Mouse (Mus musculus): ENCODE results near the gene Slc30a9.

Gene Slc30a9

DNA sequence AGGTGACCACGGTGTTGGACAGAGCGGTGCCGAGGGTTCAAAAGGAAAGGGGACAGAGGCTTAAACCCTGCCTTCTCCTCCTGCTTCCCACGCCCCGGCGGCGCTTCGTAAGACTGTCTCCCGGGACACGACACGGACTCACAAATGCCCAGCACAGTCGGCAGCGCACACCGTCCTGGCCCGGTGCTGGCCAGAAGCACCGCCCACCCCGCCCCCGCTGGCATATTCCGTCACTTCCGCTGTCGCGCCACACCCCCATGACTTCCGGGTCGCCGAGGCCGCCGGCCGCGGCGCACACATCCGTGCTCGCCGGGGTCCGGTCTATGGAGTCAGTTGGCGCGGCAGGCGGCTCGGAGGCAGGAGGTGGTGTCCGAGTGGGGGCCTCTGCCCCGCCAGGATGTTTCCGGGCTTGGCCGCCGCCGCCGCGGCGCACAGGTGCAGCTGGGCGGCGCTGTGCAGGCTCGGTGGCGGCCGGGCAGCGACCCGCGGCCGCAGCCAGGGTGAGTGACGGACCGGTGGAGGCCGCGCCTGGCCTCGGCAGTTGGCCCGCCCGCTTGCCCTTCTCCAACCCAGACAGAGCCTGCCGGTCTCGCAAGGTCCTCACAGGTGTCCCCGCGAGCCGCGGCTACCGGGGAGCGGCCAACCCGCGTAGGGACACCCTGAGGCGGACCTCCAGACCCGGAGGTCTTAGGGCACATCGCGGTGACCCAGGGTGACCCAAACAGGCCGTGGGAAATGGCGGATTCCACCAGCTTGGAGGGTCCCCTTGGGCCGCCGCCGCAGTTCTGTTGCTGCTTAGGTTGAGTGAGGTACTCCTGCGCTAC, at the start of gene Slc30a9:
TSS of gene Slc30a9 (plus strand) at position 258 of the 824 bp plus-strand sequence.
- in situ Hi-C loops (cut with MboI, MseI) = no loop called here

GRCm38 (mm10) chr5:67258473-67258872, 48.3 kb upstream of the Slc30a9 start:
- in situ Hi-C loops (cut with MboI, MseI) = no loop called here

- in situ Hi-C loops (cut with MboI, MseI) = no loop called here
Observed at GRCm38 (mm10) chr5:67260159-67260530, 46.6 kb upstream of the Slc30a9 start.

- in situ Hi-C loops (cut with MboI, MseI) = no loop called here
Observed at GRCm38 (mm10) chr5:67260531-67261371, 46.0 kb upstream of the Slc30a9 start, which contains the start of gene Tmem33. Gene Tmem33, plus strand, starts transcription at chr5:67260565.

GRCm38 (mm10) chr5:67262964-67263363, 43.8 kb upstream of the Slc30a9 start:
- in situ Hi-C loops (cut with MboI, MseI) = no loop called here

DNA sequence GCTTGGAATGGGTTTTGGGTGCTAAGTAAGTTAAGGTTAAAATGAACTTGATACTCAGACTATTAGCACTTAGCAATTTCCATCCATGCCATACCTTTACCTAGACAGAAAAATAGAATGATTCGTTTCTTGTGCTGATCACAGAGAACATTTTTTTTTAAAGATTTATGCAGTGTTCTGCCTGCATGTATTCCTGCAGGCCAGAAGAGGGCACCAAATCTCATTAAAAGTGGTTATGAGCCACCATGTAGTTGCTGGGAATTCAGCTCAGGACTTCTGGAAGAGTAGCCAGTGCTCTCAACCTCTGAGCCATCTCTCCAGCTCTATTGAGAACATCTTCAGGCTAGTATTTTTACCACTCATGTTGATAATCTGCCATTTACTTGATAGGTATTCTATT, 40.6 kb upstream of the Slc30a9 start:
- in situ Hi-C loops (cut with MboI, MseI) = no loop called here

- in situ Hi-C loops (cut with MboI, MseI) = no loop called here
Observed at GRCm38 (mm10) chr5:67269309-67269708, 37.4 kb upstream of the Slc30a9 start.

- in situ Hi-C loops (cut with MboI, MseI) = no loop called here
Observed at GRCm38 (mm10) chr5:67279407-67279806, 27.3 kb upstream of the Slc30a9 start.

- in situ Hi-C loops (cut with MboI, MseI) = no loop called here
Observed at GRCm38 (mm10) chr5:67279840-67280239, 26.9 kb upstream of the Slc30a9 start.

DNA sequence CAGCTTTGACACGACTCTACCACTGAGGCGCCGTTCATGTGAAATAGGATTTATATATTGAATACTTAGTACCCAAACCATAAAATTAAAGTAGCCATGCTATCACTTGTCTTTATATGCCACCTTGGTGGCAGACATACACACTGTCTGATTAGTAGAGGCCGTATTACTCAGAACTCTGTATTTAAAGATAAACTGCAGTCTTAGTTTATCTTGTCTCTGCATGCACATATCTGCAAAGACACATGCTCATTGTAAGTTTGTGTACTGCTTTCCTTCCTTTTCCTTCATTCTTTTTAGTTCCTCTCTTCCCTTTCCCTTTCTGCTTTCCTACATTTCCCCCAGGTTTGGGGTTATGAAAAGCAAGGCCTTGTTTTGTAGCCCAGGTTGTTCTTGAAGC, 26.4 kb upstream of the Slc30a9 start:
- in situ Hi-C loops (cut with MboI, MseI) = no loop called here

DNA sequence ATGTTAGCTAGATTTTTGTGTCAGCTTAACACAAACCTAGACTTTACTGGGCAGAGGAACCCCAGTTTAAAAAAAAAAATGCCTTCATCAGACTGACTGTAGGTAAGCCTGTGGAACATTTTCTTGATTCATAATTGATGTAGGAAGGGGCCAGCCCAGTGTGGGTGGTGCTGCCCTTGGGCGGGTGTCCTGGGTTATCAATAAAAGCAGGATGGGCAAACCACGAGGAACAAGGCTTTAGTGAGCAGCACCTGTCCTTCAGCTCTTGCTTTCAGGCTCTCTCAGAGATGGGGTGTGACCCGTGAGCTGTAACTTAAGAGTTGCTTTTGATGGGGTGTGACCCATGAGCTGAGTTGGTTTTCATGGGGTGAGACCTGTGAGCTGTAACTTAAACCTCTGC, 11.7 kb upstream of the Slc30a9 start:
- in situ Hi-C loops (cut with MboI, MseI) = no loop called here

GRCm38 (mm10) chr5:67295682-67296081, 11.1 kb upstream of the Slc30a9 start:
- in situ Hi-C loops (cut with MboI, MseI) = no loop called here

DNA sequence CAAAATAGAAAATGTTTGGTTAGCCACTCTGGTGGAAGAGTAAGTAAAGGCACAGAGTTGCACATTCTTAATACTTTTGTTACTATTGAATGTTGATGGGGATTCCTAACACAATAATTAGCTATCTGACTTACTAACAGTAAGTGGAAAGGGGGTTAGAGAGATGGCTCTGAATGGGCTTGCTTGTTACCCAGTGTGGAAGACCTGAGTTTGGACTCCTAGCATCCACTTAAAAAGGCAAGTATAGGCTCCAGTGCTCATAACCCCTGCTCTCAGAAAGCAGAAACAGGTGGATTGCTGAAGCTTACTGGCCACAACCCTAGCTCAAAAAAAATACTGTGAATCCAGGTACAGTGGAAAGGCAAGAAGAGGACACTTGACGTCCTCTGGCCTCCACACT, 10.6 kb upstream of the Slc30a9 start:
- in situ Hi-C loops (cut with MboI, MseI) = no loop called here

DNA sequence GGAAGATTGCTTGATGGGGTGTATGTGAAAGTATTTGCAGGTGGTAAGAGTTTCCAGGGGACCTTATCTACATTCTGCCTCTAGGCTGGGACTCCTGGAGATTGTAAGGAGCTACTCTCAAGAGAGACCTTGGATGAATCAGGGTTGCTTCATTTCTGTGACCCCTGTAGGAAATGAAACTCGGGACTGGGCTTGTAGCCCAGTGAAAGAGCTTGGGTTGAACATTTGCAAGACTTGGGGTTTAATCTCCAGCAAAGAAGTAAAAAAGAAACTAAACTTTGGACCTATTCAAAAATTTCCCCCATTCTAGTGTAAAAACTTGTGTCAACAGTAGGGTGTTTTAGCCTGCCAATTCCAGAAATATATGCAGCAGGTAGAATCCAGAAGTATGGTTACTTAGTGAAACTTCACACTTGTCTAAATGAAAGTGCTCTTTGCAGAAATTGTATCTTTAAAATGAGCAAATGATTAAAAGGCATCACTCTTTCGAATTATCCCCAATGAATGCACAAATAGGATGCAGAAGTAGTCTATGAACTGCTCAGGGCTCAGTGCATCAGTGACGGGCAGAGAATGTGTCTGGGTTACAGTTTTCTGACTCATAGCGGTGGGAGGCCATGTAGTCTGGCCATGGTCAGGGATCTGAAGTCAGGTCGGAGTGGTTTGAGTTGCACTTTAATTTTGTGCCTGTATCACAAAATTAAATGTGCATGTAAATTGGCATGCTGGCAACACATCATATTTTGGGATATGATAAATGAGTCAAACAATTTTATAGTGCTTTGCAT, 9.5 kb upstream of the Slc30a9 start:
- in situ Hi-C loops (cut with MboI, MseI) = no loop called here

DNA sequence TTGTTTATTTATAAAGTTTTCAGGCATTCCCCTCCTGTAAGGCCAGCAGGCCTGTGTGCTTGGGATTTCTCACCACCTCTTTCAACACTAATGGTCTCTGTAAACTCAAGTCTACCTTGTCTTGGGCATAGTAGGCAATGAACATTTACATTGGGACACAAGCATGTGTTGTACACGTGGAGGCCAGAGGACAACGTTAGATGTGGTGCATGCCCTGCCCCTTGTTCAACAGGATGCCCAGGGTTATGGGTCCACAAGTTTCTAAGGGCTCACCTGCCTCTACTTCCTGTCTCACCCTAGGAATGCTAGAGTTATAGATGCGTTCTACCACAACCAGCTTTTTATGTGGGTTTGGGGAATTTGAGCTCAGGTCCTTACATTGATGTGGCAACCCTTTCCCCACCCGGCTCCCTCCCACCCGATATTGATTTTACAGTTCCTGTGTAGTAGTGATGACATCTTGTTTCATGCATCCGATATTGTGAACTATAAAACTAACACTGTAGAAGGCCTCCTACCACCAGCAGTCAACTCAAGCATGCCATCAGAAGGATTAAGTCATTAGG, 6.8 kb upstream of the Slc30a9 start:
- in situ Hi-C loops (cut with MboI, MseI) = no loop called here

DNA sequence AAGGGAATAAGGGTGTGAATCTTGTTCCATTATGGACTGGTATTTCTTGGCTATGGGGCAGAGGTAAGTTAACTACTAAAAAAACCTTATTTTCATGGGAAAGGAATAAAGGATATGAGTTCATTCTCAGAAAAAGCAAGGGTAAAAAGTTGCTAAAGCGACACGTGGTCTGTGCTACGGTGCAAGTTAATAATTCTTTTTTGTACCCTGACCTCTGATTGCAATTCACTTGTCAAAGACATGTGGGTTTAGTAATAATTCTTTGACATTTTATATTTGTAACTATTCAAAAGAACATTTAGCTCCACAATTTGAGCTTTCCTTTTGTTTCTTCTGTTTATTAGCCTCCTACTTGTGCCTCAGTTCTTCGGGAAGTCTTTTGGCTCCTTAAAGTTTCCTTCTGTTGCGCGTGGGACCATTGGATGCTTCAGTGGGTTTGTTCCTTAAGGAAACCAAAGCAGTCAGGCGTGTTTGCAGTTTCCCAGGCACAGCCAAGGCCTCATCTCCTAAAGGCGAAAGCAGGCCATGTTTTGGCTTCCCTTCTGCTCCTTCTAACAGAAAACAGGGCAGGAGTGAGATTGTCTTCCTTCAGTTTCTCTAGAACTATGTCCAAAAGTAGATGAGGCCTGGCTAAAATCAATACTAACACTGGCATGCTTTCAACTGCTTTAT, 5.7 kb upstream of the Slc30a9 start:
- in situ Hi-C loops (cut with MboI, MseI) = no loop called here

GRCm38 (mm10) chr5:67301722-67302331, 4.9 kb upstream of the Slc30a9 start:
- in situ Hi-C loops (cut with MboI, MseI) = no loop called here

- in situ Hi-C loops (cut with MboI, MseI) = no loop called here
Observed at GRCm38 (mm10) chr5:67303816-67304215, 2.9 kb upstream of the Slc30a9 start.

- in situ Hi-C loops (cut with MboI, MseI) = no loop called here
Observed at GRCm38 (mm10) chr5:67307659-67308222, 986 bp downstream of the Slc30a9 start.

GRCm38 (mm10) chr5:67311811-67312521, 5.2 kb downstream of the Slc30a9 start:
- in situ Hi-C loops (cut with MboI, MseI) = no loop called here

Measured in T-helper 2 cell (primary cell).